Mouse (Mus musculus): ENCODE data around the gene Etv5.
"Not testable (repeated sequence)": the region's sequence is repeated elsewhere in the genome, so short reads cannot be mapped to it uniquely, and the experiment has no call there.

Gene Etv5

GRCm38 (mm10) chr16:22396420-22396819, 43.1 kb downstream of the Etv5 start:
- DNase-seq (ENCODE audit: low spot score in 2 of 2): no peak

GRCm38 (mm10) chr16:22395093-22395844, 44.2 kb downstream of the Etv5 start:
- DNase-seq (ENCODE audit: low spot score in 2 of 2): no peak

GRCm38 (mm10) chr16:22390348-22390897, 49.1 kb downstream of the Etv5 start:
- no peak for DNase-seq (ENCODE audit: low spot score in 2 of 2)

GRCm38 (mm10) chr16:22389146-22389911, 50.2 kb downstream of the Etv5 start:
- DNase-seq (ENCODE audit: low spot score in 2 of 2): no peak

DNA sequence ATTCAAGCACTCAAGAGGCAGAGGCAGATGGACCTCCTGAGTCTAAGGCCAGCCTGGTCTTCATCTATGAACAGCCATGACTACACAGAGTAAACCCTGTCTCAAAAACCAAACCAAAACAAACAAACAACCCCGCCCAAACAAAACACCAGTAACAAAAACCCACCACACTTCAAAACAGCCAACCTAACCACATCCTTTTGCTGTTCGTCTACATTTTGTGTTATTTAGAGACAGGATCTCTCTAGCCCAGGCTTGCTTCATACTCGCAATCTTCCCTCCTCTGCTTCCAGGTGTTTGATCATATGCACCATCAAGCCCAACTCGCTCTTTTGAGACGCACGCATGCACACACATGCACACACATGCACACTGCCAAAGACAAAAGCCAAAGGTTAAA, 51.8 kb downstream of the Etv5 start:
- DNase-seq (ENCODE audit: low spot score in 2 of 2): no peak

DNA sequence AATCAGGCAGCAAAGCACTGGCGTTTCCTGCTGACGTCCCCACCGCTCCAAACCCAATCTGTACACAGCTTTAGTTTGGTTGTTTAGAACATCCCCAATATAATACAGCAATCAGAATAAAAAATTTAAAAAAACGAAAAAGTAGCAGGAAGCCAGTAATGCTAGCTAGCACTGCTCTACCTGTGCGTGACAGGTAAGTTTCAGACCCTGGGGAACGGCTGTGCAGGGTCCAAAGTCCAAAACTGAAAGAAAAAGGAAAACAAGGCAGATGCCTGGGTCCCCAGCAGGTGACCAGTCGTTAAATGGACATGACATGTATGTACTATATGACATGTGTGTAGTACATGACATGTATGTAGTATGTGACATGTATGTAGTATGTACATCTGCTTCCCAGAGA, 57.5 kb downstream of the Etv5 start:
- DNase-seq (ENCODE audit: low spot score in 2 of 2): not testable (repeated sequence)

DNA sequence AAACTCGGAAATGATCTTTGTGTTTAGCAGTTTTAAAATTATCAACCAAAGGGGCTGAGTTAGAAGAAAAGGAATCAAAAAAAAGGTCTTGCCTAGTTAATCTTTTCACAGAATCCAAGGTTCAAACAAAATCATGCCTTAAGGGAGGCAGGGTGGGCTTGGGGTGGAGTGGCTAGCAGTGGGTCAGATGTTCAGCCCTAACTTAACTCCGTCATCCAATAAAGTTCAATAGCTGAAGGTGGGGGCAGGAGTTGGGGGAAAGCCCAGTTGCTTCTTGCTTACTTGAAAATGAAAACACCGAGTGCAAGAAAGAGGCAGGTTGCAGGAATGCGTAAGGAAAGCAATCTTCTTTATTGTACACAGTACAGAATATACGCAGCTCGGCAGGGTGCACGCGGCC, 58.5 kb downstream of the Etv5 start:
- no peak for DNase-seq (ENCODE audit: low spot score in 2 of 2)

GRCm38 (mm10) chr16:22379986-22380385, 59.5 kb downstream of the Etv5 start:
- DNase-seq (ENCODE audit: low spot score in 2 of 2): no peak

GRCm38 (mm10) chr16:22379342-22379741, 60.2 kb downstream of the Etv5 start:
- no peak for DNase-seq (ENCODE audit: low spot score in 2 of 2)

- no peak for DNase-seq (ENCODE audit: low spot score in 2 of 2)
These were observed 61.8 kb downstream of the Etv5 start for GRCm38 (mm10) chr16:22377714-22378113.

DNA sequence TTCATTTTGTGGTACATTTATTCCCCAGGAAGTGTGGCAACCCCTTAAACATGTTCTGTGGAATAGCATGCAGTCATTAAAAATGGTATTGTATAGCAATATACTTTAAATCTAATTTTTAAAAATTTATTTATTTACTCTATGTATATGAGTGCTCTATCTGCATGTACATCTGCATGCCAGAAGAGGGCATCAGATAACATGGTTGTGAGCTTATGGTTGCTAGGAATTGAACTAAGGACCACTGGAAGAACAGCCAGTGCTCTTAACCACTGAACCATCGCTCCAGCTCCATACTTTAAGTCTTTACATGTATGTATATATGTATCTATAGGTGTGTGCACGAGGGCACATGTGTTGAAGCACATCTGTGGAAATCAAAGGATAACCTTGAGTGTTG, 64.6 kb downstream of the Etv5 start:
- no peak for DNase-seq (ENCODE audit: low spot score in 2 of 2)

- no peak for DNase-seq (ENCODE audit: low spot score in 2 of 2)
These were observed 66.8 kb downstream of the Etv5 start for GRCm38 (mm10) chr16:22372701-22373124.

DNA sequence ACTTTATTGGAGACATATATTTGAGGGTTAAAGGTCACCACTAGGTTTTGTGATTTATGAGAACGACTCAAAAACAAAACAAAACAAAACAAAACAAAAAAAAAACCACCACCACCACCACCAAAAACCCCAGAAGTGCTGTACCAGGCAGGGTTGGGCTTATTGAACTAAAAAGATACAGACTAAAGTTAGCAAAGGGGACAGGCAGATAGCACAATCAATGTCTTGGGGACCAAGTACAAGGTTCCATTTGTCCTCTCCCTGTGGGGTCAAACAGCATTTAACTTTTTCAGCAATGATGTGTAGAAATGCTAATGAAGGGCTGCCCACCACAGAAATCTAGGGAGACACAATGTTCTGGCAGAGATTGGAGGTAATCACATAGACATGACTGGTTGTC, 67.3 kb downstream of the Etv5 start:
- DNase-seq (ENCODE audit: low spot score in 2 of 2): no peak

DNA sequence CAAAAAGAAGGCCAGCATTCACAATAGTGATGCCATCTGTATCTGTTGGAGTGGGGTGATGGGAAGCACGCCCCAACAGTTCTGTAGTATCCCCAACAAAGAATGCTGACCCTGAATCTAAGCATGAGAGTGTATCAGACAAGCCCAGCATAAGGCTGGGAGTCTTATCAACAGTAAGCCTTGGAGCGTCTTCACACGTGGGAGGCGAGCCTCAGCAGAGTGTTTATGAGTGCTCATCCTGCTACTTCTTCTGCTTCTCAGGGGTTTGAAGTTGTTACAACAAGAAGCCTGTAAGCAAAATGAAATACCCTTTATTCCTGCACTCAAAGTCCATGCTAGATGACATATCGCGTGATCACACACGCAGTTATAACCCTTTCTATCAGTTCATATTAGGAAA, 72.4 kb downstream of the Etv5 start:
- no peak for DNase-seq (ENCODE audit: low spot score in 2 of 2)

GRCm38 (mm10) chr16:22366040-22366439, 73.5 kb downstream of the Etv5 start:
- DNase-seq (ENCODE audit: low spot score in 2 of 2): no peak

DNA sequence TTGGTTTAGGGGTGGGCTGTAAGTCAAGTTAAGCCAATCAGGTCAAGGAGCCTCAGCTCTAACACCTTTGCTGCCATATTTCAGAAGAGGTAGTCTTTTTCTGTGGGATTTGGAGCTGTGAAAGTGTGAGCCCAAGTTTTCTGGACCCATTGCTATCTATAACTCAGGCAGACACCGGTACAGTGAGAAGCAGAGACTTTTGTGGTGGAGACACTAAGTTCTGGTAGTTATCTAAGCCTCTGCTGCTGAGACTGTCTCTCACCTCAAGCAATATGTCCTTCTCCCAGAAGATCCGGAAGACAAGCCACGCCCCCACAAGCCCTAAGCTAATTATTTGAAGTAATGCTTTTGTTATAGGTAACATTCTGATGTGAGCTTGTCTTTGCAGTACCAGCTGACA, 73.9 kb downstream of the Etv5 start:
- DNase-seq (ENCODE audit: low spot score in 2 of 2): no peak

- no peak for DNase-seq (ENCODE audit: low spot score in 2 of 2)
These were observed 80.7 kb downstream of the Etv5 start for GRCm38 (mm10) chr16:22358701-22359354.

DNA sequence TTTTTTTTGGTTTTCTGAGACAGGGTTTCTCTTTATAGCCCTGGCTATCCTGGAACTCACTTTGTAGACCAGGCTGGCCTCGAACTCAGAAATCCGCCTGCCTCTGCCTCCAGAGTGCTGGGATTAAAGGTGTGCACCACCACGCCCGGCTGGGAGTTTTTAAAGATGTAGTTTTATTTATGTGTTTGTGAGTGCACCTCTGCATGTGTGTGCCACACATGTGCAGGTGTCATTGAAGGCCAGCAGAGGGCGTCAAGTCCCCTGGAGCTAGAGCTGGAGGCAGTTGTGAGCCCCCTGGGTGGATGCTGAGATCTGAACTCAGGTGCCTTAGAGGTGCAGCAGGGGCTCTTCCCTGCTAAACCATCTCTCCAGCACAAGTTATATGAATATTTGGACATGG, 85.3 kb downstream of the Etv5 start:
- not testable (repeated sequence) for DNase-seq (ENCODE audit: low spot score in 2 of 2)

DNA sequence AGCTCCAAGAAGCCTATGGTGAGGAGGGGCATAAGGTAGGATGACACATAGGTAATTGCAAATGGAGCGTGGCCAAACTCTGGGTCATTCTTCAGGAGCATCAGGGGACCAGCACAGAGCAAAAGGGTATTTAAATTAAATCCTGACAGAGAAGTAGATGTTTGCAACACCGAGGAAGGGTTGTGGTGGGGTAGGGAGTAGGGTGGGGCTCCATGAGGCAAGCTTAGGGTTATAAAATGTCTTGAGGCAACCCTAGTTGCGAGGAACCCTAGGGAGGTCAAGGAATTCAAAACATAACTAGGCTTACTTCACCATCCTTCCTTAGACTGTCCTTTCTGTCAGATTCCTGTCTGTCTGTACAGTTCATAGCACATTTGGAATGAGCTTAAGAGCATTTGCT, 85.9 kb downstream of the Etv5 start:
- DNase-seq (ENCODE audit: low spot score in 2 of 2): no peak

- no peak for DNase-seq (ENCODE audit: low spot score in 2 of 2)
These were observed 88.3 kb downstream of the Etv5 start for GRCm38 (mm10) chr16:22351194-22351593.

GRCm38 (mm10) chr16:22349798-22350197, 89.7 kb downstream of the Etv5 start:
- no peak for DNase-seq (ENCODE audit: low spot score in 2 of 2)

DNA sequence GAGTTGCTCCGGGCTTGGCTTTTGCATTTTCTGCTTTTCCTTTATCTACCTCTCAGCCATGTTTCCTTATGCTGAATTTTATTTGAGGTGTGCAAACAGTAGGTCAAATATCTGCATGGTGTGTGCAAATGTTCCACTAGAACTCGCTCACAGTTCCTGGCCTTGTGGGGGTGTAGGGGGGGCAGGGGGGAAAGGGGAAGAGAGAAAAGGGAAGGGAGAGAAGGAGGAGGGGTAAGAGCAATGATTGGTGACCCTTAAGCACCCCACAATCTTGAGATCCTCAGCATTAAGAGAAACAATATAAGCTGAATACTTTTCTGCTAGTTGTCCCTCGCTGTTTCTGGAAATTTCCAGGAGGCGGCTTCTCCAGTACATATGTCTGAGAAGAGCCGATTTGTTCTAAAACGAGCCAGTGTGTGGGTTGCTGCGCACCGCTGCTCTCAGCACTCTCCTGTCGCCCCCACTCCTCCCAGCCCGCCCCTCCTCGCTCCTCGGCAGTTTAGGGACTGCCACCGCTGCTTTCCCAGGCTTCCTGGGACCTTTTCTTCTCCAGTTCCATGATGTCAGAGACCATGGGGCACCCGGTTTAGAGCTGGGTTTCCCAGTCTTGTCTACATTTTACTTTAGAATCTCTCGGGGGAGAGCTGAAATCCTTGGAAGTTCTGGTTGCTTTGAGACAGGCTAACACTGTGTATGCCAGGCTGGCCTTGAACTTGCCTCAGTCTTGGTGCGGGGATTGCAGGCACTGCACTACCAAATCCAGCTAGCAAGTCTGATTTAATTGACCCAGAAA, 90.8 kb downstream of the Etv5 start:
- no peak for DNase-seq (ENCODE audit: low spot score in 2 of 2)
